ENCODE assay signal across 13 mouse cellular contexts in the genomic region with DNA sequence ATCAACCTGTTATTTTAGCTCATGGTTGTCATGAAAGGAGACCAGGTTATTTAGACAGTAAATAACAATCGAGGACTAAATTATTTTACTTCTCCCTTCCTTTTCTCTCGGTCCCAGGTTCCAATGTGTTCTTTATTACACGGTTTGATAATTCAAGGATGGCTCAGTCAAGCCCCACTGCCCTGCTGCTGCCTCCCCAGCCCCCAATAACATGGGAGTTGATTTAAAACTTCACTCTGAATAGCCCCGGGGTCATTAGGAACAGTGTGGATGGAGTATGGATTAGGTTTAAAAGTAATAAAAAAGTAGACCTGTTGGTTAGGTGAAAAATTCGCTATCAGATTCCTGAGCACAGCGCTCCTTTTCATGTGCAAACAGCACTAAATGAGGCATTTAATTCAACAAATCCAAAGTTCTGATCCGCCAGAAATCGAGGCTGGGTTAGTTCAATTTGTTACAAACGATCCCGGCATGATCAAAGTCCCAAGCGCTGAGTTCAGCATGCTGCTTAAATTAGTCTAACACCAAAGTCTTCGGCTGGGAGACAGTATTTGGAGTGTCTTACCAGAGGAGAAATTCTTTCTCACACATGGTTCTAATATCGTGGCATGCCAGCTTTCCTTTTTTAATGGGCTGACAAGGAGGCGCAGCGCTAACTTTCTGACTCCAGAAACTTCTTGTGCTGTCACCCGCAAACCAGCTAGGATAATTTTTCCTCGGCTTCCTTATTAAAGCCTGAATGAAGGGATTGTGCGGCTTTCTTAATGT.
DNase-seq lines count a peak whose midpoint lies in the region; ATAC-seq and TF ChIP-seq lines count a peak whose summit lies in the region.
"Had no signal": no experiment of that assay in that cellular context is flagged by ENCODE, and none has a peak within 500 bp of the region (broad histone marks: within the 10 kb centered on the region; RNA-seq: fewer than 3 reads in every experiment).

No protein-coding gene starts in this region.

- TF ChIP-seq CTCF in gastrocnemius, adult 2 months (IDR thresholded peaks at IDR 0.05): no peak

- ATAC-seq in midbrain, embryonic 16.5 days: no peak
- ATAC-seq in midbrain, embryonic 11.5 days (ENCODE audit: low FRiP score): no peak

- WGBS in midbrain, embryonic 16.5 days: 61% methylated on average over 18 of the region's 18 CpGs
- WGBS in midbrain, embryonic 11.5 days: 65% methylated on average over 18 of the region's 18 CpGs

- intact Hi-C loops in gastrocnemius, adult 2 months (cut with DNase I): no loop called here

- H3K9me3 ChIP-seq in midbrain, embryonic 16.5 days (replicated peaks; ENCODE audit: control insufficient read depth, low read length, poor library complexity, severe bottlenecking): no peaks in the 10 kb centered on the region
- no peaks in the 10 kb centered on the region for H3K9me3 ChIP-seq in midbrain, embryonic 11.5 days (ENCODE audit: control insufficient read depth, low read length)
- H3K9me3 ChIP-seq: stomach, embryonic 15.5 days had no signal

- peak overlapping the region; percentile 15; the same call in 1 of the 2 replicates for H3K4me2 ChIP-seq in midbrain, embryonic 16.5 days (ENCODE audit: low read length)
- no peak overlapping the region for H3K4me2 ChIP-seq in midbrain, embryonic 11.5 days
- H3K4me2 ChIP-seq: stomach, embryonic 15.5 days had no signal

- no peak overlapping the region for H3K9ac ChIP-seq in midbrain, embryonic 16.5 days (ENCODE audit: low read depth, low read length)
- H3K9ac ChIP-seq in midbrain, embryonic 11.5 days (ENCODE audit: low read length): no peak overlapping the region
- H3K9ac ChIP-seq: stomach, embryonic 15.5 days had no signal

- DNase-seq in gastrocnemius, adult 2 months: no peak
- DNase-seq in gastrocnemius, postnatal 10 days: no peak
- no peak for DNase-seq in midbrain, embryonic 11.5 days (ENCODE audit: low spot score, missing footprints)
- peak; percentile 19 for DNase-seq in kidney, postnatal 14 days
- no peak for DNase-seq in spleen, postnatal 4 days (ENCODE audit: low spot score in 2 of 2)
- no peak for DNase-seq in adrenal gland, adult 18-20 months (ENCODE audit: low spot score in 2 of 2)
- no peak for DNase-seq in thymus, postnatal 10 days (ENCODE audit: low spot score in 2 of 2)
- DNase-seq: heart, adult 2 months; heart, postnatal 4 days; right cerebral cortex, postnatal 25 days had no signal

- H3K27me3 ChIP-seq in midbrain, embryonic 16.5 days (ENCODE audit: control insufficient read depth, insufficient read depth, low read depth, low read length): no peaks in the 10 kb centered on the region; the same call in 1 of the 2 replicates
- no peaks in the 10 kb centered on the region for H3K27me3 ChIP-seq in midbrain, embryonic 11.5 days (ENCODE audit: control insufficient read depth, insufficient read depth, low read length)
- H3K27me3 ChIP-seq: megakaryocyte, embryonic 14.5 days; stomach, embryonic 15.5 days had no signal

- no peaks in the 10 kb centered on the region for H3K4me1 ChIP-seq in midbrain, embryonic 16.5 days (ENCODE audit: control insufficient read depth, insufficient read depth, low read length)
- no peaks in the 10 kb centered on the region for H3K4me1 ChIP-seq in midbrain, embryonic 11.5 days (ENCODE audit: control insufficient read depth, insufficient read depth, low read length)
- H3K4me1 ChIP-seq: megakaryocyte, embryonic 14.5 days; stomach, embryonic 15.5 days had no signal

- H3K4me3 ChIP-seq in gastrocnemius, adult 2 months: peak overlapping the region; percentile 54
- no peak overlapping the region for H3K4me3 ChIP-seq in midbrain, embryonic 16.5 days (ENCODE audit: low read depth, low read length)
- no peak overlapping the region for H3K4me3 ChIP-seq in midbrain, embryonic 11.5 days (ENCODE audit: low read depth, low read length)
- H3K4me3 ChIP-seq: heart, adult 2 months; megakaryocyte, embryonic 14.5 days; stomach, embryonic 15.5 days had no signal

- no peaks in the 10 kb centered on the region for H3K36me3 ChIP-seq in midbrain, embryonic 16.5 days (ENCODE audit: control insufficient read depth, insufficient read depth, low read length)
- no peaks in the 10 kb centered on the region for H3K36me3 ChIP-seq in midbrain, embryonic 11.5 days (ENCODE audit: control insufficient read depth, insufficient read depth, low read length)
- H3K36me3 ChIP-seq: stomach, embryonic 15.5 days had no signal

- H3K27ac ChIP-seq in gastrocnemius, adult 2 months: no peak overlapping the region
- H3K27ac ChIP-seq in midbrain, embryonic 16.5 days (ENCODE audit: low read length): no peak overlapping the region
- H3K27ac ChIP-seq in midbrain, embryonic 11.5 days (ENCODE audit: low read depth, low read length): no peak overlapping the region
- H3K27ac ChIP-seq: heart, adult 2 months; stomach, embryonic 15.5 days had no signal
